ENCODE assay signal across 13 mouse cellular contexts in the genomic region with DNA sequence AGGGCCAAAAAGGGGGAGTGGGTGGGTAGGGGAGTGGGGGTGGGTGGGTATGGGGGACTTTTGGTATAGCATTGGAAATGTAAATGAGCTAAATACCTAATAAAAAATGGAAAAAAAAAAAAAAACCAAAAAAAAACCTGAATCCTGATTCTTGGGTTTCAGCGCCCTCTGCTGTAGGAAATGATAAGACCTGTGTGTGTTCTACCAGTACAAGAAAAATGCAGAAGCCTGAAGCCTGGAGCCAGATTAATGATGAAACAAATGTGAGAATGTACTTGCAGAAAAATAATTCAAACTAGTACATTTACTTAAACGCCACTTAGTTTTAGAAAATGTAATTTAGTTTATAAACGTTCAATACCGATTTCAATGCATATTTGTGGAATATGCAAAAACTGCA. TPM values are rescaled to one million over a fixed set of nuclear protein-coding genes. Genes with fewer than 3 reads are reported as not detected.
DNase-seq lines count a peak whose midpoint lies in the region; ATAC-seq and TF ChIP-seq lines count a peak whose summit lies in the region.
"Not testable (repeated sequence)": the region's sequence is repeated elsewhere in the genome, so short reads cannot be mapped to it uniquely, and the experiment has no call there.
"Had no signal": no experiment of that assay in that cellular context is flagged by ENCODE, and none has a peak within 500 bp of the region (broad histone marks: within the 10 kb centered on the region; RNA-seq: fewer than 3 reads in every experiment).

No protein-coding gene starts in this region.

- TF ChIP-seq EP300 in liver, postnatal 0 days (IDR thresholded peaks at IDR 0.05; ENCODE audit: low read depth): not testable (repeated sequence)

- not testable (repeated sequence) for H3K27me3 ChIP-seq in embryonic facial prominence, embryonic 11.5 days (ENCODE audit: control insufficient read depth, insufficient read depth, low read length); hindbrain, embryonic 14.5 days (ENCODE audit: control insufficient read depth, insufficient read depth, low read length); liver, postnatal 0 days (ENCODE audit: insufficient read depth, low read length)

- not testable (repeated sequence) for ATAC-seq in embryonic facial prominence, embryonic 11.5 days (replicated peaks; ENCODE audit: insufficient number of reproducible peaks, low FRiP score, low TSS enrichment, low read depth); hindbrain, embryonic 14.5 days (ENCODE audit: low FRiP score); liver, postnatal 0 days

- not testable (repeated sequence) for H3K4me1 ChIP-seq in embryonic facial prominence, embryonic 11.5 days (ENCODE audit: control insufficient read depth, insufficient read depth, low read length); hindbrain, embryonic 14.5 days (replicated peaks; ENCODE audit: control insufficient read depth, insufficient read depth, low read length); liver, postnatal 0 days (ENCODE audit: insufficient read depth)

- not testable (repeated sequence) for H3K9ac ChIP-seq in embryonic facial prominence, embryonic 11.5 days (replicated peaks; ENCODE audit: low read length); hindbrain, embryonic 14.5 days; liver, postnatal 0 days (replicated peaks)

- not testable (repeated sequence) for H3K9me3 ChIP-seq in embryonic facial prominence, embryonic 11.5 days (replicated peaks; ENCODE audit: control insufficient read depth, low read length); hindbrain, embryonic 14.5 days (ENCODE audit: control insufficient read depth, low read length); liver, postnatal 0 days (ENCODE audit: low read length)

- not testable (repeated sequence) for H3K36me3 ChIP-seq in embryonic facial prominence, embryonic 11.5 days (replicated peaks; ENCODE audit: control insufficient read depth, insufficient read depth, low read depth, low read length); hindbrain, embryonic 14.5 days (replicated peaks; ENCODE audit: control insufficient read depth, insufficient read depth); liver, postnatal 0 days (replicated peaks; ENCODE audit: insufficient read depth, low read length)

- DNase-seq in Muller cell, postnatal 12 days (ENCODE audit: inconsistent ontology term): peak; percentile 22
- DNase-seq in cerebellum, adult 18-20 months: peak; percentile 14 to 35
- peak; percentile 65 for DNase-seq in embryonic facial prominence, embryonic 11.5 days (ENCODE audit: low spot score)
- DNase-seq in hindbrain, embryonic 14.5 days (ENCODE audit: low spot score): peak; percentile 72
- peak; percentile 23 for DNase-seq in layer of hippocampus, adult 9-11 months
- DNase-seq in liver, postnatal 0 days: not testable (repeated sequence)
- peak; percentile 75 for DNase-seq in retina, embryonic 14.5 days (ENCODE audit: low spot score)

- H3K27ac ChIP-seq in embryonic facial prominence, embryonic 11.5 days (replicated peaks; ENCODE audit: low read depth, low read length); hindbrain, embryonic 14.5 days; liver, postnatal 0 days (ENCODE audit: low read depth): not testable (repeated sequence)

- TF ChIP-seq CTCF in liver, postnatal 0 days (IDR thresholded peaks at IDR 0.05; ENCODE audit: low read depth): peak; percentile 50

- H3K4me3 ChIP-seq in embryonic facial prominence, embryonic 11.5 days (ENCODE audit: low read depth, low read length); hindbrain, embryonic 14.5 days (replicated peaks; ENCODE audit: low read length); liver, postnatal 0 days (ENCODE audit: low read depth, low read length): not testable (repeated sequence)

- H3K4me2 ChIP-seq in embryonic facial prominence, embryonic 11.5 days (ENCODE audit: low read depth, low read length); hindbrain, embryonic 14.5 days (replicated peaks); liver, postnatal 0 days (ENCODE audit: low read depth, low read length): not testable (repeated sequence)

- WGBS in embryonic facial prominence, embryonic 11.5 days: 29% methylated on average over 4 of the region's 4 CpGs
- 37% methylated on average over 4 of the region's 4 CpGs for WGBS in hindbrain, embryonic 14.5 days
- 27% methylated on average over 4 of the region's 4 CpGs for WGBS in liver, postnatal 0 days (ENCODE audit: insufficient replicate concordance)

RNA-seq across cellular contexts. Expression of a gene that starts 17.0 kb away (rescaled TPM):
- polyA plus RNA-seq in embryonic facial prominence, embryonic 11.5 days (2014; fragmentation: Nextera tagmentation; extraction: Ambion mirVana): not detected in 2 replicates
- polyA plus RNA-seq in hindbrain, embryonic 14.5 days (2014; fragmentation: Nextera tagmentation; extraction: Ambion mirVana): not detected in 2 replicates
- not detected in 2 replicates for polyA plus RNA-seq in liver, postnatal 0 days (2015; fragmentation: Nextera tagmentation; extraction: Ambion mirVana)
- polyA plus RNA-seq: activated CD4-positive, CD25-positive, alpha-beta regulatory T cell, adult 4 months; heart, embryonic 13.5 days; inflammation-experienced regulatory T-cells, adult 6 months; liver, embryonic 16.5 days; midbrain, embryonic 13.5 days; neural tube, embryonic 15.5 days had no signal

RNA-seq across cellular contexts. Expression of a gene that starts 27.0 kb away (rescaled TPM):
- polyA plus RNA-seq in embryonic facial prominence, embryonic 11.5 days (2014; fragmentation: Nextera tagmentation; extraction: Ambion mirVana): not detected in 2 replicates
- polyA plus RNA-seq in hindbrain, embryonic 14.5 days (2014; fragmentation: Nextera tagmentation; extraction: Ambion mirVana): not detected in 2 replicates
- polyA plus RNA-seq in liver, postnatal 0 days (2015; fragmentation: Nextera tagmentation; extraction: Ambion mirVana): not detected in 2 replicates
- polyA plus RNA-seq: activated CD4-positive, CD25-positive, alpha-beta regulatory T cell, adult 4 months; heart, embryonic 13.5 days; inflammation-experienced regulatory T-cells, adult 6 months; liver, embryonic 16.5 days; midbrain, embryonic 13.5 days; neural tube, embryonic 15.5 days had no signal
